In genomic region chr13:39084544-39084943, GRCm38 (mm10) we compare ENCODE assay signal across 15 mouse cellular contexts.
DNase-seq lines count a peak whose midpoint lies in the region; ATAC-seq lines count a peak whose summit lies in the region.
"Had no signal": no experiment of that assay in that cellular context is flagged by ENCODE, and none has a peak within 500 bp of the region (broad histone marks: within the 10 kb centered on the region; RNA-seq: fewer than 3 reads in every experiment).

No protein-coding gene starts in this region.

- H3K9me3 ChIP-seq in embryonic facial prominence, embryonic 12.5 days = no peaks in the 10 kb centered on the region
- H3K9me3 ChIP-seq in embryonic facial prominence, embryonic 10.5 days = no peaks in the 10 kb centered on the region
- no peaks in the 10 kb centered on the region for H3K9me3 ChIP-seq in hindbrain, embryonic 14.5 days (ENCODE audit: control insufficient read depth, low read length)
- H3K9me3 ChIP-seq in neural tube, embryonic 14.5 days (ENCODE audit: control insufficient read depth, low read length) = no peaks in the 10 kb centered on the region
- H3K9me3 ChIP-seq: embryonic facial prominence, embryonic 15.5 days had no signal

- no peaks in the 10 kb centered on the region for H3K4me1 ChIP-seq in embryonic facial prominence, embryonic 12.5 days
- H3K4me1 ChIP-seq in embryonic facial prominence, embryonic 10.5 days = no peaks in the 10 kb centered on the region
- no peaks in the 10 kb centered on the region for H3K4me1 ChIP-seq in hindbrain, embryonic 14.5 days (replicated peaks; ENCODE audit: control insufficient read depth, insufficient read depth, low read length)
- H3K4me1 ChIP-seq in neural tube, embryonic 14.5 days (ENCODE audit: control insufficient read depth, insufficient read depth, low read length) = no peaks in the 10 kb centered on the region

- 0 out of 2 replicates have a peak, but pooled peaks have one; percentile 60 for ATAC-seq in embryonic facial prominence, embryonic 12.5 days (ENCODE audit: insufficient number of reproducible peaks, insufficient read depth, low FRiP score, low TSS enrichment)
- ATAC-seq in hindbrain, embryonic 14.5 days (ENCODE audit: low FRiP score) = peak; percentile 48; the same call in 1 of the 2 replicates
- peak; percentile 71; the same call in 1 of the 2 replicates for ATAC-seq in neural tube, embryonic 14.5 days (ENCODE audit: low read depth)
- ATAC-seq in CD4-positive, CD25-positive, alpha-beta regulatory T cell, adult 4 months = no peak

- WGBS in embryonic facial prominence, embryonic 12.5 days = 62% methylated on average over 5 of the region's 5 CpGs
- WGBS in embryonic facial prominence, embryonic 10.5 days = 77% methylated on average over 5 of the region's 5 CpGs
- WGBS in hindbrain, embryonic 14.5 days = 33% methylated on average over 5 of the region's 5 CpGs
- WGBS in neural tube, embryonic 14.5 days = 36% methylated on average over 5 of the region's 5 CpGs

- no peak overlapping the region for H3K4me2 ChIP-seq in embryonic facial prominence, embryonic 12.5 days (replicated peaks)
- H3K4me2 ChIP-seq in hindbrain, embryonic 14.5 days (replicated peaks) = no peak overlapping the region
- H3K4me2 ChIP-seq in neural tube, embryonic 14.5 days (ENCODE audit: low read depth, low read length) = no peak overlapping the region
- H3K4me2 ChIP-seq: embryonic facial prominence, embryonic 15.5 days had no signal

- H3K4me3 ChIP-seq in embryonic facial prominence, embryonic 12.5 days = no peak overlapping the region
- H3K4me3 ChIP-seq in embryonic facial prominence, embryonic 10.5 days = no peak overlapping the region
- H3K4me3 ChIP-seq in hindbrain, embryonic 14.5 days (replicated peaks; ENCODE audit: low read length) = no peak overlapping the region
- no peak overlapping the region for H3K4me3 ChIP-seq in neural tube, embryonic 14.5 days (ENCODE audit: low read depth, low read length)
- H3K4me3 ChIP-seq: embryonic facial prominence, embryonic 15.5 days; heart, adult 2 months had no signal

- no peaks in the 10 kb centered on the region for H3K27me3 ChIP-seq in embryonic facial prominence, embryonic 12.5 days
- H3K27me3 ChIP-seq in embryonic facial prominence, embryonic 10.5 days (replicated peaks; ENCODE audit: low read depth, poor library complexity, severe bottlenecking) = no peaks in the 10 kb centered on the region
- no peaks in the 10 kb centered on the region for H3K27me3 ChIP-seq in hindbrain, embryonic 14.5 days (ENCODE audit: control insufficient read depth, insufficient read depth, low read length)
- no peaks in the 10 kb centered on the region for H3K27me3 ChIP-seq in neural tube, embryonic 14.5 days (ENCODE audit: control insufficient read depth, insufficient read depth, low read length)
- H3K27me3 ChIP-seq: embryonic facial prominence, embryonic 15.5 days had no signal

- H3K9ac ChIP-seq in embryonic facial prominence, embryonic 12.5 days = no peak overlapping the region
- H3K9ac ChIP-seq in hindbrain, embryonic 14.5 days = no peak overlapping the region
- H3K9ac ChIP-seq in neural tube, embryonic 14.5 days (replicated peaks; ENCODE audit: low read depth, low read length) = no peak overlapping the region
- H3K9ac ChIP-seq: embryonic facial prominence, embryonic 15.5 days; liver, embryonic 14.5 days had no signal

- no peaks in the 10 kb centered on the region for H3K36me3 ChIP-seq in embryonic facial prominence, embryonic 12.5 days
- no peaks in the 10 kb centered on the region for H3K36me3 ChIP-seq in embryonic facial prominence, embryonic 10.5 days (replicated peaks)
- H3K36me3 ChIP-seq in hindbrain, embryonic 14.5 days (replicated peaks; ENCODE audit: control insufficient read depth, insufficient read depth) = no peaks in the 10 kb centered on the region
- no peaks in the 10 kb centered on the region for H3K36me3 ChIP-seq in neural tube, embryonic 14.5 days (ENCODE audit: control insufficient read depth, insufficient read depth, low read length)
- H3K36me3 ChIP-seq: embryonic facial prominence, embryonic 15.5 days had no signal

- no peak for DNase-seq in embryonic facial prominence, embryonic 10.5 days (ENCODE audit: low spot score)
- DNase-seq in right cerebral cortex, postnatal 10 days (ENCODE audit: low spot score in 2 of 2) = peak; percentile 26 to 27
- DNase-seq in right cerebral cortex, adult 2 months (ENCODE audit: low spot score in 2 of 2) = no peak
- peak; percentile 24 for DNase-seq in hindbrain, embryonic 14.5 days (ENCODE audit: low spot score)
- DNase-seq in adrenal gland, postnatal 14 days = no peak
- DNase-seq: cerebellum, adult 18-20 months; heart, adult 2 months; heart, postnatal 4 days; lung, postnatal 4 days had no signal

- no peak overlapping the region for H3K27ac ChIP-seq in embryonic facial prominence, embryonic 12.5 days
- H3K27ac ChIP-seq in embryonic facial prominence, embryonic 10.5 days (replicated peaks) = no peak overlapping the region
- no peak overlapping the region for H3K27ac ChIP-seq in hindbrain, embryonic 14.5 days
- no peak overlapping the region for H3K27ac ChIP-seq in neural tube, embryonic 14.5 days (ENCODE audit: low read depth, low read length)
- H3K27ac ChIP-seq: embryonic facial prominence, embryonic 15.5 days; heart, adult 2 months; kidney, postnatal 0 days; liver, embryonic 14.5 days had no signal

Comparison
In these comparisons a context has a peak if more than half of its experiments do, and no peak if none do; other contexts are left out.
1. DNase-seq: peak in right cerebral cortex, postnatal 10 days (2 of 2) and hindbrain, embryonic 14.5 days (single experiment); none in embryonic facial prominence, embryonic 10.5 days (single experiment), right cerebral cortex, adult 2 months (0 of 2) and adrenal gland, postnatal 14 days (single experiment).